In genomic region chr1:135699892-135700291, GRCm38 (mm10) we compare ENCODE assay signal across 8 mouse cellular contexts. TPM values are rescaled to one million over a fixed set of nuclear protein-coding genes. Genes with fewer than 3 reads are reported as not detected.
DNase-seq lines count a peak whose midpoint lies in the region; ATAC-seq lines count a peak whose summit lies in the region.

No protein-coding gene starts in this region.

- H3K36me3 ChIP-seq in heart, embryonic 13.5 days = no peaks in the 10 kb centered on the region
- no peaks in the 10 kb centered on the region for H3K36me3 ChIP-seq in embryonic facial prominence, embryonic 14.5 days (ENCODE audit: control insufficient read depth, insufficient read depth, low read length)
- no peaks in the 10 kb centered on the region for H3K36me3 ChIP-seq in liver, embryonic 13.5 days

- H3K9ac ChIP-seq in heart, embryonic 13.5 days = peak overlapping the region; percentile 74
- H3K9ac ChIP-seq in embryonic facial prominence, embryonic 14.5 days (ENCODE audit: low read depth, low read length) = no peak overlapping the region
- no peak overlapping the region for H3K9ac ChIP-seq in liver, embryonic 13.5 days

- H3K4me2 ChIP-seq in heart, embryonic 13.5 days = peak overlapping the region; percentile 77
- peak overlapping the region; percentile 68 for H3K4me2 ChIP-seq in embryonic facial prominence, embryonic 14.5 days (ENCODE audit: low read depth, low read length)
- H3K4me2 ChIP-seq in liver, embryonic 13.5 days = peak overlapping the region; percentile 47

- no peak for ATAC-seq in heart, embryonic 13.5 days (ENCODE audit: extremely low read depth, insufficient number of reproducible peaks, low FRiP score, low TSS enrichment)
- ATAC-seq in embryonic facial prominence, embryonic 14.5 days (ENCODE audit: low read depth) = no peak
- no peak for ATAC-seq in liver, embryonic 13.5 days (ENCODE audit: low read depth)

- intact Hi-C loops in heart, postnatal 36 days (cut with DNase I) = loop anchor here (1.0 to 10.0 kb wide), 4 partner anchors 30 to 535 kb away; partner anchors contain the start of gene Gpr37l1

- WGBS in heart, embryonic 13.5 days = 37% methylated on average over 2 of the region's 2 CpGs
- WGBS in embryonic facial prominence, embryonic 14.5 days = 35% methylated on average over 2 of the region's 2 CpGs
- WGBS in liver, embryonic 13.5 days (ENCODE audit: insufficient replicate concordance) = 36% methylated on average over 2 of the region's 2 CpGs

- H3K27ac ChIP-seq in heart, embryonic 13.5 days (replicated peaks) = no peak overlapping the region
- H3K27ac ChIP-seq in embryonic facial prominence, embryonic 14.5 days (replicated peaks; ENCODE audit: low read depth, low read length) = no peak overlapping the region
- H3K27ac ChIP-seq in liver, embryonic 13.5 days = no peak overlapping the region

- H3K4me3 ChIP-seq in heart, embryonic 13.5 days = 0 out of 2 replicates have a peak overlapping the region, but pooled peaks have one; percentile 48
- H3K4me3 ChIP-seq in embryonic facial prominence, embryonic 14.5 days (ENCODE audit: low read depth, low read length) = no peak overlapping the region
- H3K4me3 ChIP-seq in liver, embryonic 13.5 days (replicated peaks) = no peak overlapping the region

- H3K27me3 ChIP-seq in heart, embryonic 13.5 days (replicated peaks) = no peaks in the 10 kb centered on the region
- H3K27me3 ChIP-seq in embryonic facial prominence, embryonic 14.5 days (replicated peaks; ENCODE audit: control insufficient read depth, insufficient read depth, low read length) = no peaks in the 10 kb centered on the region; the same call in 1 of the 2 replicates
- peaks cover 12% of the 10 kb centered on the region for H3K27me3 ChIP-seq in liver, embryonic 13.5 days

- H3K9me3 ChIP-seq in heart, embryonic 13.5 days = peaks cover 3% of the 10 kb centered on the region; the same call in 1 of the 2 replicates
- H3K9me3 ChIP-seq in embryonic facial prominence, embryonic 14.5 days (ENCODE audit: control insufficient read depth, low read length) = no peaks in the 10 kb centered on the region
- H3K9me3 ChIP-seq in liver, embryonic 13.5 days (replicated peaks) = no peaks in the 10 kb centered on the region

- no peak for DNase-seq in heart, postnatal 36 days
- peak; percentile 47 for DNase-seq in 3T3-L1 (ENCODE audit: low read depth, low spot score)
- DNase-seq in embryonic facial prominence, embryonic 14.5 days (ENCODE audit: low spot score) = no peak
- no peak for DNase-seq in liver, embryonic 13.5 days
- no peak for DNase-seq in urinary bladder, postnatal 25 days (ENCODE audit: low spot score)
- DNase-seq in urinary bladder, adult 2 months (ENCODE audit: low spot score) = no peak
- no peak for DNase-seq in thymus, postnatal 36 days

- peaks cover 32% of the 10 kb centered on the region for H3K4me1 ChIP-seq in heart, embryonic 13.5 days
- H3K4me1 ChIP-seq in embryonic facial prominence, embryonic 14.5 days (ENCODE audit: control insufficient read depth, insufficient read depth, low read length) = peaks cover 21% of the 10 kb centered on the region
- peaks cover 38% of the 10 kb centered on the region for H3K4me1 ChIP-seq in liver, embryonic 13.5 days (replicated peaks)

RNA-seq across cellular contexts. Expression of gene Csrp1, which starts 20.0 kb away (rescaled TPM):
- 207 and 208 TPM in 2 replicates for polyA plus RNA-seq in heart, embryonic 13.5 days (2015; fragmentation: Nextera tagmentation; extraction: Ambion mirVana)
- total RNA-seq in heart, postnatal 36 days (2021) = 10 to 100 TPM; 46.5 to 52.8 TPM
- 112 and 119 TPM in 2 replicates for polyA plus RNA-seq in embryonic facial prominence, embryonic 14.5 days (2014; fragmentation: Nextera tagmentation; extraction: Ambion mirVana)
- polyA plus RNA-seq in liver, embryonic 13.5 days (2015; fragmentation: Nextera tagmentation; extraction: Ambion mirVana) = 33.8 and 36.8 TPM in 2 replicates
- polyA plus RNA-seq in urinary bladder, adult 2 months (2012; rRNA removed) = 3,856 and 5,107 TPM in 2 replicates

Comparison
In these comparisons a context has a peak if more than half of its experiments do, and no peak if none do; other contexts are left out.
1. RNA of gene Csrp1, which starts 20.0 kb away (polyA plus RNA-seq): 3,856 to 5,107 TPM in urinary bladder, adult 2 months; 207 to 208 TPM in heart, embryonic 13.5 days, 112 to 119 TPM in embryonic facial prominence, embryonic 14.5 days and 33.8 to 36.8 TPM in liver, embryonic 13.5 days; every median in the first group is over 10 times any median in the second.
2. Peak in every context shown above with its lines, with median percentiles within 50 percentile points of each other: H3K4me2 ChIP-seq.